Mouse (Mus musculus): ENCODE measurements around the gene Tmem106a.
A peak's percentile ranks its signal among the peaks of the same experiment; 100 is the strongest.
"Not testable (repeated sequence)": the region's sequence is repeated elsewhere in the genome, so short reads cannot be mapped to it uniquely, and the experiment has no call there.

Gene Tmem106a

GRCm38 (mm10) chr11:101602491-101602890 lies 20.4 kb downstream of the Tmem106a start:
- no peak for DNase-seq

GRCm38 (mm10) chr11:101604116-101604515 lies 22.1 kb downstream of the Tmem106a start:
- DNase-seq: no peak

GRCm38 (mm10) chr11:101604531-101605453 lies 22.8 kb downstream of the Tmem106a start:
- DNase-seq: peak; percentile 32

GRCm38 (mm10) chr11:101607134-101607533 lies 25.1 kb downstream of the Tmem106a start:
- DNase-seq: not testable (repeated sequence)

- DNase-seq: no peak
These were observed 28.4 kb downstream of the Tmem106a start for GRCm38 (mm10) chr11:101610445-101610844.

- DNase-seq: no peak
These were observed 31.6 kb downstream of the Tmem106a start for GRCm38 (mm10) chr11:101613596-101613995.

GRCm38 (mm10) chr11:101614116-101614515 lies 32.1 kb downstream of the Tmem106a start:
- DNase-seq: no peak

- no peak for DNase-seq
These were observed 33.3 kb downstream of the Tmem106a start for GRCm38 (mm10) chr11:101615380-101615779.

- DNase-seq: no peak
These were observed 34.1 kb downstream of the Tmem106a start for GRCm38 (mm10) chr11:101616104-101616503.

GRCm38 (mm10) chr11:101616948-101617767 lies 35.1 kb downstream of the Tmem106a start:
- peak; percentile 24 for DNase-seq

GRCm38 (mm10) chr11:101617849-101618248 lies 35.8 kb downstream of the Tmem106a start:
- peak; percentile 47 for DNase-seq

- no peak for DNase-seq
These were observed 36.6 kb downstream of the Tmem106a start for GRCm38 (mm10) chr11:101618596-101618995.

- DNase-seq: not testable (repeated sequence)
These were observed 38.1 kb downstream of the Tmem106a start for GRCm38 (mm10) chr11:101620022-101620655.

GRCm38 (mm10) chr11:101626649-101626994 lies 44.6 kb downstream of the Tmem106a start:
- no peak for DNase-seq

GRCm38 (mm10) chr11:101626995-101627856 lies 45.2 kb downstream of the Tmem106a start, which contains the start of gene Rdm1:
Gene Rdm1 (plus strand): TSS chr11:101627195.
- peak; percentile 85 for DNase-seq

GRCm38 (mm10) chr11:101627857-101628559 lies 46.0 kb downstream of the Tmem106a start:
- peak; percentile 76 for DNase-seq

- DNase-seq: not testable (repeated sequence)
These were observed 46.8 kb downstream of the Tmem106a start for GRCm38 (mm10) chr11:101628733-101629417.

GRCm38 (mm10) chr11:101635660-101636059 lies 53.6 kb downstream of the Tmem106a start:
- DNase-seq: no peak

GRCm38 (mm10) chr11:101639761-101640160 lies 57.7 kb downstream of the Tmem106a start:
- DNase-seq: no peak

GRCm38 (mm10) chr11:101640857-101641709 lies 59.0 kb downstream of the Tmem106a start:
- peak; percentile 83 for DNase-seq
